Mouse (Mus musculus): ENCODE results near the gene Olfml1.

The Olfml1 gene

GRCm38 (mm10) chr7:107567261-107567671 is at the start of gene Olfml1:
Gene Olfml1, plus strand, starts transcription at chr7:107567446.
- DNase-seq (ENCODE audit: low spot score in 2 of 2) = peak in 1 of 2 experiments; percentile 5

GRCm38 (mm10) chr7:107519256-107520025 is 47.8 kb upstream of the Olfml1 start:
- no peak for DNase-seq (ENCODE audit: low spot score in 2 of 2)

GRCm38 (mm10) chr7:107521411-107521810 is 45.8 kb upstream of the Olfml1 start:
- no peak for DNase-seq (ENCODE audit: low spot score in 2 of 2)

GRCm38 (mm10) chr7:107526299-107526698 is 40.9 kb upstream of the Olfml1 start:
- DNase-seq (ENCODE audit: low spot score in 2 of 2) = peak; percentile 25 to 46

GRCm38 (mm10) chr7:107528169-107528772 is 39.0 kb upstream of the Olfml1 start:
- DNase-seq (ENCODE audit: low spot score in 2 of 2) = no peak

- no peak for DNase-seq (ENCODE audit: low spot score in 2 of 2)
Observed at GRCm38 (mm10) chr7:107529364-107529763, 37.9 kb upstream of the Olfml1 start.

GRCm38 (mm10) chr7:107535311-107535710 is 31.9 kb upstream of the Olfml1 start:
- no peak for DNase-seq (ENCODE audit: low spot score in 2 of 2)

- no peak for DNase-seq (ENCODE audit: low spot score in 2 of 2)
Observed at GRCm38 (mm10) chr7:107536516-107536915, 30.7 kb upstream of the Olfml1 start.

- DNase-seq (ENCODE audit: low spot score in 2 of 2) = no peak
Observed at GRCm38 (mm10) chr7:107540034-107540433, 27.2 kb upstream of the Olfml1 start.

GRCm38 (mm10) chr7:107545011-107545410 is 22.2 kb upstream of the Olfml1 start:
- DNase-seq (ENCODE audit: low spot score in 2 of 2) = no peak

GRCm38 (mm10) chr7:107547872-107548271 is 19.4 kb upstream of the Olfml1 start:
- no peak for DNase-seq (ENCODE audit: low spot score in 2 of 2)

GRCm38 (mm10) chr7:107553461-107553860 is 13.8 kb upstream of the Olfml1 start:
- DNase-seq (ENCODE audit: low spot score in 2 of 2) = no peak

- no peak for DNase-seq (ENCODE audit: low spot score in 2 of 2)
Observed at GRCm38 (mm10) chr7:107555906-107556305, 11.3 kb upstream of the Olfml1 start.

- DNase-seq (ENCODE audit: low spot score in 2 of 2) = no peak
Observed at GRCm38 (mm10) chr7:107560675-107561074, 6.6 kb upstream of the Olfml1 start.

- no peak for DNase-seq (ENCODE audit: low spot score in 2 of 2)
Observed at GRCm38 (mm10) chr7:107561584-107561983, 5.7 kb upstream of the Olfml1 start.

- no peak for DNase-seq (ENCODE audit: low spot score in 2 of 2)
Observed at GRCm38 (mm10) chr7:107563727-107564126, 3.5 kb upstream of the Olfml1 start.

- no peak for DNase-seq (ENCODE audit: low spot score in 2 of 2)
Observed at GRCm38 (mm10) chr7:107567674-107568073, 428 bp downstream of the Olfml1 start.

GRCm38 (mm10) chr7:107568971-107569370 is 1.7 kb downstream of the Olfml1 start:
- DNase-seq (ENCODE audit: low spot score in 2 of 2) = no peak

GRCm38 (mm10) chr7:107573856-107574255 is 6.6 kb downstream of the Olfml1 start:
- no peak for DNase-seq (ENCODE audit: low spot score in 2 of 2)

- no peak for DNase-seq (ENCODE audit: low spot score in 2 of 2)
Observed at GRCm38 (mm10) chr7:107574276-107574675, 7.0 kb downstream of the Olfml1 start.

GRCm38 (mm10) chr7:107592641-107593040 is 25.4 kb downstream of the Olfml1 start:
- no peak for DNase-seq (ENCODE audit: low spot score in 2 of 2)

GRCm38 (mm10) chr7:107593904-107594303 is 26.7 kb downstream of the Olfml1 start:
- no peak for DNase-seq (ENCODE audit: low spot score in 2 of 2)

GRCm38 (mm10) chr7:107594325-107594856 is 27.1 kb downstream of the Olfml1 start:
- DNase-seq (ENCODE audit: low spot score in 2 of 2) = peak; percentile 18 to 19

Data from frontal cortex, postnatal 25 days (tissue).